Mouse (Mus musculus) stomach, postnatal 0 days (tissue): ENCODE results near the gene Trim11.

Source experiments
- CTCF ChIP-seq: IDR thresholded peaks from 2 replicates; pipeline ENCODE4 v1.5.1; 2016; ENCODE audit warnings: antibody characterized with exemption, low read depth, mild to moderate bottlenecking, moderate library complexity
- EP300 ChIP-seq: optimal IDR thresholded peaks from 2 replicates; pipeline ENCODE3; 2016; ENCODE audit warnings: antibody characterized with exemption

DNA sequence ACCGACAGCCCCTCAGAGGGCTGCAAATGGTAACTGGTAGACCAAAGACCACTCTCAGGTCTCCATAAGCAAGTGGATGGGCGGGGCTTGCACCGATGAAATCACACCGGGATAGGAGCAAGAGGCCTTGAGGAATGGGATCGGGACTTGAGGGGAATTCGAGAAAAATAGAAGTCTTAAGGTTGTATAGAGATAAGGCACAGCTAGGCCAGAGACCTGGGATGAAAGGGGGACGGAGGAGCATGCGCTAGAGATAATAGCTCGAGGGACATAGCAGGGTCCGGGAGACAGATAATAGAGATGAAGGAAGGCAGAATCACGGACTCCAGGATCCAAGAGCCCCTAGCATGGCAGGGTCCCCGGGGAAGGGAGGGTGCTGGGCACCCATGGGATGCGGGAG is 40.0 kb upstream of the Trim11 start:
- TF ChIP-seq CTCF (no peak), EP300 (no peak)
